ENCODE assay signal across 9 mouse cellular contexts in genomic region chr3:96328730-96329387, GRCm38 (mm10). TPM values are rescaled to one million over a fixed set of nuclear protein-coding genes. Genes with fewer than 3 reads are reported as not detected.
A peak's percentile ranks its signal among the peaks of the same experiment; 100 is the strongest.
DNase-seq lines count a peak whose midpoint lies in the region; ATAC-seq and TF ChIP-seq lines count a peak whose summit lies in the region.
"Had no signal": no experiment of that assay in that cellular context is flagged by ENCODE, and none has a peak within 500 bp of the region (broad histone marks: within the 10 kb centered on the region; RNA-seq: fewer than 3 reads in every experiment).

No protein-coding gene starts in this region.

- POLR2A ChIA-PET in Patski (lab: Charles Lee) = interaction anchor here (0.6 to 1.0 kb wide), 2 partner anchors 10 to 39 kb away, joined by 3 to 5 read pairs; no protein-coding TSS in a partner anchor

- no peaks in the 10 kb centered on the region for H3K9me3 ChIP-seq in liver, embryonic 11.5 days (ENCODE audit: control insufficient read depth, low read length)
- H3K9me3 ChIP-seq in forebrain, embryonic 15.5 days = no peaks in the 10 kb centered on the region
- H3K9me3 ChIP-seq in neural tube, embryonic 11.5 days (ENCODE audit: control insufficient read depth, low read length) = no peaks in the 10 kb centered on the region

- WGBS in liver, embryonic 11.5 days = 13% methylated on average over 15 of the region's 15 CpGs
- WGBS in forebrain, embryonic 15.5 days = 15% methylated on average over 15 of the region's 15 CpGs
- 18% methylated on average over 15 of the region's 15 CpGs for WGBS in neural tube, embryonic 11.5 days

- DNase-seq in liver, embryonic 11.5 days (ENCODE audit: low spot score) = peak; percentile 60
- DNase-seq in liver = no peak
- peak; percentile 50 for DNase-seq in Patski (ENCODE audit: low read depth, low spot score)
- DNase-seq in neural tube, embryonic 11.5 days (ENCODE audit: low spot score) = peak; percentile 25
- DNase-seq in frontal cortex, postnatal 10 days (ENCODE audit: low spot score in 2 of 2) = no peak
- no peak for DNase-seq in embryo, embryonic 11 days
- DNase-seq: kidney, adult 2 months had no signal

- peak overlapping the region; percentile 80 for H3K4me2 ChIP-seq in liver, embryonic 11.5 days
- H3K4me2 ChIP-seq in forebrain, embryonic 15.5 days (replicated peaks) = peak overlapping the region; percentile 48; the same call in 1 of the 2 replicates
- peak overlapping the region; percentile 54 for H3K4me2 ChIP-seq in neural tube, embryonic 11.5 days (ENCODE audit: low read depth)

- TF ChIP-seq CTCF in Patski (IDR thresholded peaks at IDR 0.05) = no peak

- ATAC-seq in liver, embryonic 11.5 days (replicated peaks; ENCODE audit: low FRiP score) = no peak
- peak; percentile 21 for ATAC-seq in Patski
- ATAC-seq in forebrain, embryonic 15.5 days (replicated peaks) = no peak
- no peak for ATAC-seq in neural tube, embryonic 11.5 days (ENCODE audit: insufficient read depth, low FRiP score, low TSS enrichment)

- H3K27me3 ChIP-seq in liver, embryonic 11.5 days (replicated peaks; ENCODE audit: control insufficient read depth, insufficient read depth, low read length) = peaks cover 22% of the 10 kb centered on the region
- H3K27me3 ChIP-seq in Patski = no peaks in the 10 kb centered on the region
- H3K27me3 ChIP-seq in forebrain, embryonic 15.5 days = peaks cover 89% of the 10 kb centered on the region
- peaks cover 39% of the 10 kb centered on the region for H3K27me3 ChIP-seq in neural tube, embryonic 11.5 days (ENCODE audit: control insufficient read depth, insufficient read depth, low read length)

- no peak overlapping the region for H3K27ac ChIP-seq in liver, embryonic 11.5 days (ENCODE audit: low read depth, low read length)
- no peak overlapping the region for H3K27ac ChIP-seq in forebrain, embryonic 15.5 days (replicated peaks)
- H3K27ac ChIP-seq in neural tube, embryonic 11.5 days (ENCODE audit: low read depth, low read length) = no peak overlapping the region

- in situ Hi-C loops in Patski (cut with MboI; ENCODE audit: low pct_unique_long_range_greater_than_20kb) = loop anchor here (10.0 to 25.0 kb wide), 3 partner anchors 76 to 783 kb away; no protein-coding TSS in a partner anchor

- CTCF ChIA-PET in Patski (lab: Charles Lee) = interaction anchor here (0.9 to 1.7 kb wide), 4 partner anchors 8 to 178 kb away, joined by 3 read pairs; no protein-coding TSS in a partner anchor

- H3K9ac ChIP-seq in liver, embryonic 11.5 days (ENCODE audit: low read depth, low read length) = no peak overlapping the region
- no peak overlapping the region for H3K9ac ChIP-seq in forebrain, embryonic 15.5 days (replicated peaks)
- H3K9ac ChIP-seq in neural tube, embryonic 11.5 days (ENCODE audit: low read length) = no peak overlapping the region

- H3K36me3 ChIP-seq in liver, embryonic 11.5 days (ENCODE audit: control insufficient read depth, insufficient read depth, low read length) = no peaks in the 10 kb centered on the region
- no peaks in the 10 kb centered on the region for H3K36me3 ChIP-seq in forebrain, embryonic 15.5 days
- no peaks in the 10 kb centered on the region for H3K36me3 ChIP-seq in neural tube, embryonic 11.5 days (ENCODE audit: control insufficient read depth, insufficient read depth, low read length)

- H3K4me3 ChIP-seq in liver, embryonic 11.5 days (ENCODE audit: low read depth, low read length) = peak overlapping the region; percentile 50
- H3K4me3 ChIP-seq in forebrain, embryonic 15.5 days = no peak overlapping the region
- no peak overlapping the region; the same call in 1 of the 2 replicates for H3K4me3 ChIP-seq in neural tube, embryonic 11.5 days (ENCODE audit: low read depth, low read length)

- H3K4me1 ChIP-seq in liver, embryonic 11.5 days (replicated peaks; ENCODE audit: control insufficient read depth, insufficient read depth, low read length) = peaks cover 19% of the 10 kb centered on the region
- H3K4me1 ChIP-seq in forebrain, embryonic 15.5 days = peaks cover 8% of the 10 kb centered on the region
- H3K4me1 ChIP-seq in neural tube, embryonic 11.5 days (ENCODE audit: control insufficient read depth, insufficient read depth, low read length) = no peaks in the 10 kb centered on the region

RNA-seq across cellular contexts. Expression of gene Fcgr1, which starts 35.1 kb away (rescaled TPM):
- polyA plus RNA-seq in liver, embryonic 11.5 days (2014; fragmentation: Nextera tagmentation; extraction: Ambion mirVana) = 4.1 TPM in 2 replicates
- 0.50 TPM for polyA plus RNA-seq in Patski (2021)
- polyA plus RNA-seq in forebrain, embryonic 15.5 days (2015; fragmentation: Nextera tagmentation; extraction: Ambion mirVana) = 0.97 and 1.4 TPM in 2 replicates
- 0.80 and 2.5 TPM in 2 replicates for polyA plus RNA-seq in neural tube, embryonic 11.5 days (2014; fragmentation: Nextera tagmentation; extraction: Ambion mirVana)

RNA-seq across cellular contexts. Expression of gene Hist2h2bb, which starts 59.3 kb away (rescaled TPM):
- polyA plus RNA-seq in liver, embryonic 11.5 days (2014; fragmentation: Nextera tagmentation; extraction: Ambion mirVana) = 15.1 and 18.9 TPM in 2 replicates
- 8.0 TPM for polyA plus RNA-seq in Patski (2021)
- polyA plus RNA-seq in forebrain, embryonic 15.5 days (2015; fragmentation: Nextera tagmentation; extraction: Ambion mirVana) = 7.1 and 9.9 TPM in 2 replicates
- polyA plus RNA-seq in neural tube, embryonic 11.5 days (2014; fragmentation: Nextera tagmentation; extraction: Ambion mirVana) = 17.3 and 22.2 TPM in 2 replicates
- polyA plus RNA-seq: adrenal gland, adult 2 months had no signal

Comparison
In these comparisons a context has a peak if more than half of its experiments do, and no peak if none do; other contexts are left out.
1. DNase-seq: peak in liver, embryonic 11.5 days (single experiment), Patski (single experiment) and neural tube, embryonic 11.5 days (single experiment); none in liver (single experiment), frontal cortex, postnatal 10 days (0 of 2) and embryo, embryonic 11 days (single experiment).
2. Peak in every context shown above with its lines, with median percentiles within 50 percentile points of each other: H3K4me2 ChIP-seq.